Mouse (Mus musculus) brain, embryonic 14.5 days (tissue): ENCODE measurements at regions not wholly inside any gene's neighbourhood (a gene's known extent, or its start where the extent isn't known, plus 50 kb on each side); places are given as distances from the start of the nearest gene placed in this dataset.
A peak's percentile ranks its signal among the peaks of the same experiment; 100 is the strongest.

Experiments
- DNase-seq: peaks from one replicate; pipeline ENCODE4 v3.0.0-alpha.2; 2011; ENCODE audit warnings: low read depth
- CTCF ChIP-seq: fragments of 200-500 bp; IDR thresholded peaks from 2 replicates; pipeline ENCODE4 v1.5.1; 2012; ENCODE audit warnings: inconsistent platforms, mild to moderate bottlenecking, moderate library complexity, borderline replicate concordance; ENCODE audit not compliant: insufficient read depth, insufficient read length; ENCODE audit errors: extremely low read depth
- POLR2A ChIP-seq: fragments of 200-500 bp; IDR thresholded peaks from 2 replicates; pipeline ENCODE4 v1.6.1; 2012; ENCODE audit warnings: mild to moderate bottlenecking, inconsistent platforms, borderline replicate concordance; ENCODE audit not compliant: poor library complexity, insufficient read depth, insufficient read length, severe bottlenecking; ENCODE audit errors: extremely low read depth

- DNase-seq, result no peak
- TF ChIP-seq POLR2A (no peak), CTCF (no peak)
Observed at GRCm38 (mm10) chr4:34227611-34228010, 177.6 kb upstream of the Spaca1 start.

- peak; percentile 90 for DNase-seq
- TF ChIP-seq POLR2A, result no peak
- peak; percentile 92 for TF ChIP-seq CTCF
Observed at GRCm38 (mm10) chr4:34231270-34231669, 181.3 kb upstream of the Spaca1 start.

- TF ChIP-seq POLR2A, result no peak
- TF ChIP-seq CTCF, result no peak
- DNase-seq, result no peak
Observed at GRCm38 (mm10) chr4:34234204-34234603, 184.2 kb upstream of the Spaca1 start.

GRCm38 (mm10) chr4:34234645-34235044 is 184.7 kb upstream of the Spaca1 start:
- TF ChIP-seq POLR2A, result no peak
- no peak for TF ChIP-seq CTCF
- DNase-seq, result no peak

- TF ChIP-seq CTCF, result no peak
- TF ChIP-seq POLR2A, result no peak
Observed at GRCm38 (mm10) chr4:34237791-34238190, 187.8 kb upstream of the Spaca1 start.

GRCm38 (mm10) chr4:34239624-34240023 is 189.6 kb upstream of the Spaca1 start:
- TF ChIP-seq CTCF (no peak), POLR2A (no peak)

More at GRCm38 (mm10) chr4:34237791-34238190, 187.8 kb upstream of the Spaca1 start:
- DNase-seq, result no peak

GRCm38 (mm10) chr4:34241060-34241571 is 191.1 kb upstream of the Spaca1 start:
- no peak for TF ChIP-seq POLR2A
- no peak for TF ChIP-seq CTCF
- peak; percentile 84 for DNase-seq

More at GRCm38 (mm10) chr4:34239624-34240023, 189.6 kb upstream of the Spaca1 start:
- DNase-seq, result no peak

- DNase-seq, result peak; percentile 66
- no peak for TF ChIP-seq CTCF
- TF ChIP-seq POLR2A, result no peak
Observed at GRCm38 (mm10) chr4:34241673-34242072, 191.7 kb upstream of the Spaca1 start.

- no peak for DNase-seq
- TF ChIP-seq POLR2A (no peak), CTCF (no peak)
Observed at GRCm38 (mm10) chr4:34259444-34259843, 209.5 kb upstream of the Spaca1 start.

GRCm38 (mm10) chr4:34260468-34260867 is 210.5 kb upstream of the Spaca1 start:
- DNase-seq, result no peak
- TF ChIP-seq CTCF (no peak), POLR2A (no peak)

- peak; percentile 38 for DNase-seq
- no peak for TF ChIP-seq POLR2A
- TF ChIP-seq CTCF, result no peak
Observed at GRCm38 (mm10) chr4:34261809-34262208, 211.8 kb upstream of the Spaca1 start.

GRCm38 (mm10) chr4:34264431-34264830 is 214.4 kb upstream of the Spaca1 start:
- no peak for DNase-seq
- TF ChIP-seq CTCF, result no peak
- TF ChIP-seq POLR2A, result no peak
